Mouse (Mus musculus) thymus, postnatal 0 days (tissue): ENCODE data around the gene Cacnb1. TPM values are rescaled to one million over a fixed set of nuclear protein-coding genes. Genes with fewer than 3 reads are reported as not detected.
A peak's percentile ranks its signal among the peaks of the same experiment; 100 is the strongest.

ENCODE experiments used
- DNase-seq: peaks from one replicate; pipeline ENCODE4 v3.0.0-alpha.2; 2015; ENCODE audit warnings: low spot score
- polyA plus RNA-seq: library from polyadenylated mRNA; unstranded; fragments of >200 nt; fragmentation: Nextera tagmentation; extraction: Ambion mirVana; gene quantifications from 2 replicates; pipeline ENCODE4 v1.2.1, GENCODE M21; 2015

Gene Cacnb1
- polyA plus RNA-seq, 1 experiment from 2014 or later = 5.0 TPM

- no peak for DNase-seq
Measured at GRCm38 (mm10) chr11:98012831-98013230, 10.0 kb downstream of the Cacnb1 start.

- no peak for DNase-seq
Measured at GRCm38 (mm10) chr11:98011716-98012115, 11.1 kb downstream of the Cacnb1 start.

DNA sequence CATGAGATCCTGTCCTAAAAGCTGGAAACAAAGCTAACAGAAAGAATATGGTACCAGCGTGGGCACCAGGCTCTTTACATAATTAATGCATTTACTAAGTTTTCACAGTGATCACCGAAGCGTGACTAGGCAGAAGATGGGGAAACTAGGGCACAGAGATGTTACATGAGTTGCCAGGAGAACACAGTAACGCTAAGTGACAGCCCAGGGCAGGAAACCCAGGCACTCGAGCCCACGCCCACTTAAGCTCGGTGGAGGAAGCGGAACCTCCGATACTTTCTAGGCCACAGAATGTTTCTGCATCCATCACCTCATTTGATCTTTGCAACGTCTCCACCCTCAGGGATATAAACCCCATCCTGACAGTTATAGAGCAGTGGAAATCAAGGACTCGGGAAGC is 14.7 kb downstream of the Cacnb1 start:
- DNase-seq = peak; percentile 49

- no peak for DNase-seq
Measured at GRCm38 (mm10) chr11:98005686-98006085, 17.1 kb downstream of the Cacnb1 start.

DNA sequence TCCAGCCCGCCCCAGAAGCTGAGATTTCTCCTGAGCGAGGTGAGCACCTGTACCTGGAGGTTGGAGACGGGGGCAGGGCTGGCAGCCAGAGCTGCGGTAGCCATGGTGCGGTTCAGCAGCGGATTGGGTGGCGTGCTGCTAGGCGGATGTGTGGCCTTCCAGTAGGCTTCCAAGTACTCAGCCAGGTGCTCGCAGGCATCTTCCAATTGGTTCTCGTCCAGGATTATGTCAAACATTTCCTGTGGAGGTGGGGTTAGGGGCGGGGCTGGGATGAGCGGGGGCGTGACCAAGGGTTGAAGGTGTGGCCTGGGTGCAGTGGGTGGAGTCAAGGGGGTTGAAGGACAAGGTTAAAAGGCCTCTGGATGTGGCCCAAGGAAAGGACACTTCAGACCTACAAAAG is 17.8 kb downstream of the Cacnb1 start:
- DNase-seq = peak; percentile 59

DNA sequence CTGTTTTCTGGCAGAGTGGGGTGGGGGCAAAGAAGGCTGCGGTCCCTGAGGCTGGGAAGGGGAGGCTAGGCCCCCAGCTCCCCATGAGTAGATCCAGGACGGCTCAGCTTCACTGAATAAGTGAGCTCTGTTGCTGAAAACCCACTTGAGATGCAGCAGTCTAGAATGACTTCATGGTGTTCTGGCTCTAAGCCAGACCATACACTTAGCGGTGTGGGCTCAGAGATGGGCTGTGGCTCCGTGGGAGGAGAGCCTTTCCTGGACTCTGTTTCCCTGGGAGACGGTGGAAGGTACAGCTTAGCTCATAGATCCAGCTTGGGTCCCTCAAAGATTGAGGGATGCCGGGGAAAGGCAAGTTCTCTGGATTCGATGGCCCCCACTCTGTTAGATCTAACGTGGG is 18.7 kb downstream of the Cacnb1 start:
- DNase-seq = no peak

DNA sequence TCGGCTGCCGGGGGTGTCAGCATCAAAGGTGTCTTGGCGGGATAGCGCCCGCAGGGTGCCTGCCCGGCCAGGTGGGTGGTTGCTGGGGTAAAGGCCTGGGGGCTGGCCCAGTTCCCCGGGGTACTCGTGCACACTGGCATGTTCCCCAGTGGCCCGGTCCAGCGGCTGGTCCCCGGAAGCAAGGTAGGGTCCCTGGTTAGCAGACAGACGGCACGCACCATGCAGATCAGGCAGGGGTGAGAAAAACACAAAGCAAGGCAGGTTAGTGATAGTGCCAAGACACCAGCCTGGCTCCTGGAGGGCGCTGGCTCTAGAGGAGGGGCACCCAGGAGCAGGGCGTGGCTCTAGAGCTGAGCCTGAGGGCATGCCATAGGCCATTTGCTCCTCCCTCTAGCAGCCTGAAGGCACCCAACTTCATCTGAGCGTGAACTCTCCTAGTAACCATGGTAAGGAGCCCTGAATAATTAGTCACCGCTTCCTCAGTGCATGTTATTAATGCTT is 19.6 kb downstream of the Cacnb1 start:
- peak; percentile 76 for DNase-seq

GRCm38 (mm10) chr11:98002627-98003026 is 20.2 kb downstream of the Cacnb1 start:
- DNase-seq = peak; percentile 93

GRCm38 (mm10) chr11:98001986-98002385 is 20.8 kb downstream of the Cacnb1 start:
- peak; percentile 57 for DNase-seq

GRCm38 (mm10) chr11:98001351-98001824 is 21.4 kb downstream of the Cacnb1 start:
- peak; percentile 88 for DNase-seq

DNA sequence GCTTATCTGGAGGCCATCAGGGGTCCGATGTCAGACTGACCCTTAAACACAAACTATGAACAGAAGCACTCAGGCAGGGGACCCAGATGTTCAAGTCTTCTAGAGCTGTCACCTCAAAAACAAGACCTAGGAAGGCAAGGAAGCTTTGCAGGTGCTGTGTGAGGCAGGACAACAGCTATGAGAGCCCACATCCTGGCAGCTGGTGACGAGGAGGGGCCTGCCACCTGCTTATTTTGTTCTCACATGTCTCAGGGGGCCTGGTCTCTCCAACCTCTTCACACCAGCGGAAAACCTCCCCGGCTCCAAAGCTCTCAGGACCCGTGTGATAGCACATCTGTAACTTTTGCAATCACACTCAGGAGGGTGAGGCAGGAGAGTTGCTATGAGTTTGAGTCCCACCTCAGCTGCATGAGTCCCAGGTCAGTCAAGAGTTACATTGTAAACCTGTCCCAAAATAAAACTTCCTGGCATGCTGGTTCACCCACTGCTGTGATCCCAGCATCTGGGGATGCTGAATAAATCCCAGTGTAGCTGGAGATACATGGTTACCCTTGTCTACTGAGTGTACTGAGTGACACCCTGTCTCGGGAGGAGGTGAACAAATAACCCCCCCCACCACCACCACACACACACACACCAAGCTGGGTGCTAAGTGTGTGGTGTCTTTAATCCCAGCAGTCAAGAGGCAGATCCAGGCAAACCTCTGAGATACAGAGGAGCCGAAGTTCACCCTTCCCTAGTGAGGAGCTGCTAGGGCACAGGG is 22.3 kb downstream of the Cacnb1 start:
- DNase-seq = peak; percentile 97

- no peak for DNase-seq
Measured at GRCm38 (mm10) chr11:97999748-98000147, 23.1 kb downstream of the Cacnb1 start.

GRCm38 (mm10) chr11:97998898-97999608 is 23.8 kb downstream of the Cacnb1 start:
- peak; percentile 93 for DNase-seq

GRCm38 (mm10) chr11:97998074-97998793 is 24.6 kb downstream of the Cacnb1 start:
- peak; percentile 44 for DNase-seq

GRCm38 (mm10) chr11:97997387-97997960 is 25.4 kb downstream of the Cacnb1 start:
- peak; percentile 25 for DNase-seq

GRCm38 (mm10) chr11:97996691-97997090 is 26.1 kb downstream of the Cacnb1 start:
- peak; percentile 28 for DNase-seq

GRCm38 (mm10) chr11:97995564-97996288 is 27.1 kb downstream of the Cacnb1 start, which contains the start of gene Arl5c:
TSS of gene Arl5c (minus strand) at chr11:97996181.
- DNase-seq = peak; percentile 84

- DNase-seq = peak; percentile 90
Measured at GRCm38 (mm10) chr11:97994539-97995100, 28.2 kb downstream of the Cacnb1 start.

- DNase-seq = peak; percentile 94
Measured at GRCm38 (mm10) chr11:97988530-97989096, 34.2 kb downstream of the Cacnb1 start.
